Mouse (Mus musculus) heart, embryonic 10.5 days (tissue): ENCODE results near the gene Sema6d. TPM values are rescaled to one million over a fixed set of nuclear protein-coding genes. Genes with fewer than 3 reads are reported as not detected.
A peak's percentile ranks its signal among the peaks of the same experiment; 100 is the strongest.
"Not testable (repeated sequence)": the region's sequence is repeated elsewhere in the genome, so short reads cannot be mapped to it uniquely, and the experiment has no call there.

ENCODE experiments used
- DNase-seq: peaks from one replicate; pipeline ENCODE4 v3.0.0-alpha.2; 2017; ENCODE audit warnings: low spot score
- H3K27ac ChIP-seq: fragments of 300-500 bp; sonication (generic); 2 replicates; pipeline ENCODE4 v1.5.1; 2016; ENCODE audit warnings: mild to moderate bottlenecking
- H3K27me3 ChIP-seq: fragments of 300-500 bp; sonication (generic); 2 replicates; pipeline ENCODE4 v1.6.1; 2016; ENCODE audit warnings: mild to moderate bottlenecking; ENCODE audit not compliant: poor library complexity, insufficient read depth, severe bottlenecking
- H3K36me3 ChIP-seq: fragments of 300-500 bp; sonication (generic); 2 replicates; pipeline ENCODE4 v1.6.1; 2016; ENCODE audit warnings: mild to moderate bottlenecking, moderate library complexity
- H3K4me1 ChIP-seq: fragments of 300-500 bp; sonication (generic); 2 replicates; pipeline ENCODE4 v1.6.1; 2016; ENCODE audit warnings: mild to moderate bottlenecking
- H3K4me3 ChIP-seq: fragments of 300-500 bp; sonication (generic); 2 replicates; pipeline ENCODE4 v1.5.1; 2016; ENCODE audit warnings: mild to moderate bottlenecking, moderate library complexity
- H3K9me3 ChIP-seq: fragments of 300-500 bp; sonication (generic); 2 replicates; pipeline ENCODE4 v1.6.1; 2016; ENCODE audit warnings: mild to moderate bottlenecking, moderate library complexity
- WGBS: fragments of 180-500 bp; shearing (Covaris S2); methylation state at CpG from one replicate; pipeline ENCODE4 v1.1.7; 2016; 5-methylcytosine and 5-hydroxymethylcytosine counted together
- polyA plus RNA-seq: library from polyadenylated mRNA; unstranded; fragments of >200 nt; fragmentation: Nextera tagmentation; extraction: Ambion mirVana; gene quantifications from 2 replicates; pipeline ENCODE4 v1.2.1, GENCODE M21; 2016

Sema6d gene
- polyA plus RNA-seq, 1 experiment from 2014 or later = 17.0 TPM

DNA sequence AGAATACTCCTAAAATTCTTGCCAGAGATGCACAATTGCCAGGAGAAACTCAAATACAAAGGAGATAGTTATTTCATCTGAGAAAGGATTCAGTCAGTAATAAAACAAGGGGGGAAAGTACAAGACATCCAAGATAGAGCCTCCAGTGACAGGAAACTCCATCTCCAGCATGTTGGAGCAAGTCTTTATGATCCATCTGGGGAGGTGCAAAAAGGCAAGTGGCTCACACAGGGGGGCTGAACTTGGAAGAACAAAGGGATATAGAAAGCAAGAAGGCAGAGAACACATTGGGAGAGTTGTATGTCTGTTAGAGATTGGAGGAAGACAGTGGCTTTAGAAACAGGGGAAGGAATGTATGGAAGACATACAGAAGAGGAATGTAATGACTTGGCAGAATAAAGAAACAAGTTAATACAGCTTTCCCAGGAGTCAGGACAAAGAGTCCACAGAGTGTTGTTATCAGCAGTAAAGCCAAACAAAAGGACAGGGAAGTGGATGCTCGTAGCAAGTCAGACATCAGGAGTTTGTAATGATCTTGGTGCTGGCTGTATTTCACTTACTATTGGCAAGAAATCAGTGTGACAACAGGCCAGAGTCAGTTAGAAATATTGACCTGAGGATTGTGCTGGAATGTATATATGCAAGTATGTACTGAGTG, 239.8 kb downstream of the Sema6d start:
- Histone ChIP-seq H3K4me3 (no peak overlapping the region), H3K36me3 (no peaks in the 10 kb centered on the region), H3K27me3 (no peaks in the 10 kb centered on the region), H3K27ac (no peak overlapping the region), H3K9me3 (no peaks in the 10 kb centered on the region), H3K4me1 (0 out of 2 replicates have a peak, but pooled peaks cover 13% of the 10 kb centered on the region)
- 29% methylated on average over 1 of the region's 1 CpGs for WGBS
- no peak for DNase-seq

DNA sequence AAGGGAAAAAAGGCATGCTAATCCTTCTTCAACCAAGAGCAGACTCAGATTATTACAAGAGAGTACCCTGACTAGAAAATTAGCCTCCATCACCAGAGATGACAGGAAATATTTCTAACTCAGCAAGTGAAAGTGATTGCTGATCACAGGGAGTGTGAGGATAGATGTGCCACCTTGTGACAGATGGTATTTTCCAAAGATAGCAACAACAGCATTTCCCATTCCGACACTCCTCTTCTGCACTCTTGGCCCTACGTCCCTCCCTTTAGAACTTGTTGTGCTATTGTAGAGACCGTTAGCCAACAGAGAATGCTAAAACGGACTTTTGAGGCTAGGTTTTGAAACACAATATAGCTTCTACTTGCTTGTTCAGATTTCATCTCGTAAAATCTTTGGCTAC, 243.1 kb downstream of the Sema6d start:
- no peak for DNase-seq
- peak overlapping the region; percentile 57; the same call in 1 of the 2 replicates for H3K27ac ChIP-seq
- no peaks in the 10 kb centered on the region for H3K9me3 ChIP-seq
- no peaks in the 10 kb centered on the region for H3K36me3 ChIP-seq
- peaks cover 26% of the 10 kb centered on the region for H3K4me1 ChIP-seq
- H3K27me3 ChIP-seq = no peaks in the 10 kb centered on the region
- H3K4me3 ChIP-seq = no peak overlapping the region
- WGBS = 58% methylated on average over 5 of the region's 5 CpGs

DNA sequence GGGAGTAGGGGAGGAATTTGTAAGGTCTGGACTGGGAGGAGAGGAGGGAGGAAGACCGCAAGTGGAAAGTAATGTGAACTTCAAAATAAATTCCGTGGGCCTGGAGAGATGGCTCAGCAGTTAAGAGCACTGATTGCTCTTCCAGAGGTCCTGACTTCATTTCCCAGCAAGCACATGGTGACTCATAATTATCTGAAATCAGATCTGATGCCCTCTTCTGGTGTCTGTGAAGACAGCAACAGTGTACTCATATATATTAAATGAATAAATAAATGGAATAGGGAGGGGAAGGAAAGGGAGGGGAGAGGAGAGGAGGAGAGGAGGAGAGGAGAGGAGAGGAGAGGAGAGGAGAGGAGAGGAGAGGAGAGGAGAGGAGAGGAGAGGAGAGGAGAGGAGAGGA, 244.9 kb downstream of the Sema6d start:
- not testable (repeated sequence) for H3K4me3 ChIP-seq, H3K27me3 ChIP-seq, DNase-seq, H3K9me3 ChIP-seq, H3K36me3 ChIP-seq
- 65% methylated on average over 2 of the region's 2 CpGs for whole genome bisulfite sequencing
- Histone ChIP-seq H3K4me1 (peaks cover 24% of the 10 kb centered on the region), H3K27ac (0 out of 2 replicates have a peak overlapping the region, but pooled peaks have one; percentile 42)

GRCm38 (mm10) chr2:124338296-124338695, 248.5 kb downstream of the Sema6d start:
- Histone ChIP-seq H3K27me3 (no peaks in the 10 kb centered on the region), H3K4me1 (peaks cover 16% of the 10 kb centered on the region), H3K4me3 (no peak overlapping the region), H3K27ac (no peak overlapping the region), H3K9me3 (no peaks in the 10 kb centered on the region), H3K36me3 (no peaks in the 10 kb centered on the region)
- no peak for DNase-seq
- 81% methylated on average over 6 of the region's 6 CpGs for WGBS

- Histone ChIP-seq H3K4me1 (no peaks in the 10 kb centered on the region), H3K27me3 (no peaks in the 10 kb centered on the region), H3K9me3 (0 out of 2 replicates have a peak, but pooled peaks cover 3% of the 10 kb centered on the region), H3K4me3 (no peak overlapping the region), H3K27ac (no peak overlapping the region), H3K36me3 (no peaks in the 10 kb centered on the region)
- WGBS = 88% methylated on average over 2 of the region's 2 CpGs
- DNase-seq = no peak
Measured at GRCm38 (mm10) chr2:124354191-124354590, 264.4 kb downstream of the Sema6d start.

GRCm38 (mm10) chr2:124354716-124355115, 264.9 kb downstream of the Sema6d start:
- DNase-seq = no peak
- H3K4me3 ChIP-seq = no peak overlapping the region
- no peaks in the 10 kb centered on the region for H3K36me3 ChIP-seq
- no peaks in the 10 kb centered on the region for H3K27me3 ChIP-seq
- no peak overlapping the region for H3K27ac ChIP-seq
- 0 out of 2 replicates have a peak, but pooled peaks cover 3% of the 10 kb centered on the region for H3K9me3 ChIP-seq
- 83% methylated on average over 2 of the region's 2 CpGs for WGBS
- no peaks in the 10 kb centered on the region for H3K4me1 ChIP-seq

DNA sequence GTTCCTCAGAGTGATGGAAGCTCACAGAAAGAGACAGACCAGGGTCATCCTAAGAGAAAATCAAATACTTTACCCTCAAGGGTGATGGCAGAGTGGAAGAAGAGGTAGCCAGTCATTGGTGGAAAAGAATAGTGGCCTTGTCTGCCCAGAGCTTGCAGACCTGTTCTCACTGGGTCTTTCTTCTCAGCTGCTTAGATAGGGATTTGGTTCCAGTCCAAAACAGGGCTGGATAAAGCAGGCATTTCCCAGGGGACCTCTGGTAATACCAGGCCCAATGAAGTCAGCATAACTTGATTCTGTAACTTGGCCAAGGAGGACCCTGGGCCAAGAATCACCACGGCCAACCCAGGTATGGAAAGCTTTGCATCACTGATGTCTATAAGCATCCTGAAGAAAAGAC, 279.5 kb downstream of the Sema6d start:
- Histone ChIP-seq H3K27me3 (no peaks in the 10 kb centered on the region), H3K4me3 (no peak overlapping the region), H3K27ac (no peak overlapping the region), H3K36me3 (no peaks in the 10 kb centered on the region), H3K4me1 (peaks cover 31% of the 10 kb centered on the region), H3K9me3 (no peaks in the 10 kb centered on the region)
- no peak for DNase-seq
- WGBS = 79% methylated on average over 1 of the region's 1 CpGs

DNA sequence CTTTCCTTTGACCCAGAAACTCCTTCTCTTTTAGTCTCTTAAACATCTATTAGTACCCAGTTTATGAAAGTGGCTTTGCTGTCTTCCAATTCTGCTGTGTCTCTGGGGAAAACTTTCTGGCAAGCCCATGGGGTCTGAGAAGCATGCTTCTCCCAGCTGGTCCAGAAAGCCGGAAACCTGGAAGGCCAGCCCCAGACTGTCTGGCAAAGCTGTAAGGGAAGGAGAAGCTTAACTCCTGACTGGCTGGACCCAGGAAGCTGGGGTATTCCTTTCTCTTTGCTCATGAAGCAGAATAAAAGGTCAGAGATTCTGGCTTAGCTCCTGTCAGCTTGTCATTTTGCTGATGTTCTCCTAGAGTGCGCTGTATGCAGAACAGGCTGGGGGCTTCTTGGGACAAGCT, 280.2 kb downstream of the Sema6d start:
- H3K27me3 ChIP-seq = no peaks in the 10 kb centered on the region
- H3K4me1 ChIP-seq = peaks cover 31% of the 10 kb centered on the region
- H3K4me3 ChIP-seq = no peak overlapping the region
- DNase-seq = no peak
- H3K36me3 ChIP-seq = no peaks in the 10 kb centered on the region
- H3K27ac ChIP-seq = peak overlapping the region; percentile 52; the same call in 1 of the 2 replicates
- 36% methylated on average over 2 of the region's 2 CpGs for WGBS
- no peaks in the 10 kb centered on the region for H3K9me3 ChIP-seq

DNA sequence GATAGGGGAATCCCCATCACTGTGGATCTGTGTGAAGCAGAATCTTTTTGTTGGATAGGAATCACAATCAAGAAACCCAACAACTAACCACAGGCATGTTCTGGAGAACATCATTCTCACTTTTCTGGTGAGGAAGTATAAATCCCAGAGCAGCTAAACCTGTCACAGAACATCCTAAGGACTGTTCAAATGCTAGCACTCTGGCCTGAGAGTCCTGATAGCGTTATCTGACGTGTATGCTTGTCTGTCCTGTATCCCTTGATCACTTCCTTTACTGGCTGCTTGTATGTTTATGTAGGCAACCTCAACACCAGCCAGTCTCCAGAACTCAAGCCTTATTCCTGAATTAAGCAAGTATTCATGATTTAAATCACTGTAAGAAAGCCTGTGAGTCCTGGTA, 281.6 kb downstream of the Sema6d start:
- peak; percentile 77 for DNase-seq
- Histone ChIP-seq H3K27me3 (no peaks in the 10 kb centered on the region), H3K27ac (peak overlapping the region; percentile 49; the same call in 1 of the 2 replicates), H3K4me3 (no peak overlapping the region), H3K9me3 (no peaks in the 10 kb centered on the region), H3K4me1 (peaks cover 31% of the 10 kb centered on the region), H3K36me3 (no peaks in the 10 kb centered on the region)
- 18% methylated on average over 2 of the region's 2 CpGs for WGBS

DNA sequence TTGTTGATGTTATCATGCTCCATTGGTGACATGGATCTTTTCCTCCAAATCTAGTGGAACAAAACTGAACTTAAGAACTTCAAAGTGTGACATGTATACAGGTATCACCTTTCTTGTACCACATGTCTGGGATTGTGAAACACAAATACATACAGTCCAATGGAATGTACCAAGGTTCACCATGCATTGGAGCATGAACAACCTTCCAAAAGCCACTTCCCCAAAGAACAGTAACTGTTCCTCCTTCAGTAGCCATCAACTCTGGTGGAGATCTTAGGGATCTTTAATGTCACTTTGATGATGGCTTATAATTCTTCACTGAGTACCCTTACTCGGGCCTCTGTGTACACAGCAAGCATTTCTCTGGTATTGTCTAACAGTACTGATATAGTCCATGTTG, 295.3 kb downstream of the Sema6d start:
- 70% methylated on average over 1 of the region's 1 CpGs for WGBS
- no peaks in the 10 kb centered on the region for H3K9me3 ChIP-seq
- H3K36me3 ChIP-seq = no peaks in the 10 kb centered on the region

GRCm38 (mm10) chr2:124385722-124386121, 296.0 kb downstream of the Sema6d start:
- no peak for DNase-seq
- Histone ChIP-seq H3K9me3 (no peaks in the 10 kb centered on the region), H3K27me3 (no peaks in the 10 kb centered on the region), H3K27ac (no peak overlapping the region), H3K4me1 (no peaks in the 10 kb centered on the region), H3K4me3 (no peak overlapping the region), H3K36me3 (no peaks in the 10 kb centered on the region)
- 68% methylated on average over 1 of the region's 1 CpGs for WGBS

More for the DNA sequence above, 295.3 kb downstream of the Sema6d start:
- H3K4me1 ChIP-seq = no peaks in the 10 kb centered on the region
- no peak for DNase-seq
- no peak overlapping the region for H3K27ac ChIP-seq
- H3K4me3 ChIP-seq = no peak overlapping the region
- H3K27me3 ChIP-seq = no peaks in the 10 kb centered on the region

DNA sequence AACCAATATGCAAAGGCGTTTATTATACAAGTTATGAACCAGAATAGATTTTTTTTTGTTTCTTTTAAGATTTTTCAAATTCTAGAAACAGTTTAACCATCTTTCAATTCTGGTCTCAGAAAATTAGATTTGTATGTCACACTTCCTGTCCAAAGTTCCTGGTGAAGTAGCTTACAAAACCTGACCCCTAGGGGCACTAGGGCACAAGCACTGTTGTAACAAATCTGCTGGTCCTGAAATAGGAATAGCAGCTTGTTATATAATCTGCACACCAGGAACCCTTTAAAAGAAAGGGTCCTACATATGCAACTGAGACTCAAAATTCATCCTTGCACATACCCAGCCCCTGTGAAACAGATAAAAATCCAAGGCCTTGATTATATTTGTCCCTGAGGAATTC, 298.5 kb downstream of the Sema6d start:
- no peaks in the 10 kb centered on the region for H3K27me3 ChIP-seq
- no peak for DNase-seq
- H3K27ac ChIP-seq = no peak overlapping the region
- 88% methylated on average over 1 of the region's 1 CpGs for WGBS
- no peak overlapping the region for H3K4me3 ChIP-seq
- no peaks in the 10 kb centered on the region for H3K4me1 ChIP-seq
- no peaks in the 10 kb centered on the region for H3K9me3 ChIP-seq
- H3K36me3 ChIP-seq = no peaks in the 10 kb centered on the region

- no peak overlapping the region for H3K27ac ChIP-seq
- no peak for DNase-seq
- 76% methylated on average over 4 of the region's 4 CpGs for WGBS
- H3K4me3 ChIP-seq = no peak overlapping the region
- H3K27me3 ChIP-seq = no peaks in the 10 kb centered on the region
- H3K36me3 ChIP-seq = no peaks in the 10 kb centered on the region
- no peaks in the 10 kb centered on the region for H3K9me3 ChIP-seq
- no peaks in the 10 kb centered on the region for H3K4me1 ChIP-seq
Measured at GRCm38 (mm10) chr2:124396733-124397132, 307.0 kb downstream of the Sema6d start.

GRCm38 (mm10) chr2:124397304-124397703, 307.5 kb downstream of the Sema6d start:
- DNase-seq = no peak
- Histone ChIP-seq H3K4me3 (no peak overlapping the region), H3K36me3 (no peaks in the 10 kb centered on the region), H3K27ac (no peak overlapping the region), H3K4me1 (no peaks in the 10 kb centered on the region), H3K27me3 (no peaks in the 10 kb centered on the region), H3K9me3 (no peaks in the 10 kb centered on the region)
- WGBS = 88% methylated on average over 5 of the region's 5 CpGs
